Mouse (Mus musculus): ENCODE measurements around the gene Olfr1046.

DNA sequence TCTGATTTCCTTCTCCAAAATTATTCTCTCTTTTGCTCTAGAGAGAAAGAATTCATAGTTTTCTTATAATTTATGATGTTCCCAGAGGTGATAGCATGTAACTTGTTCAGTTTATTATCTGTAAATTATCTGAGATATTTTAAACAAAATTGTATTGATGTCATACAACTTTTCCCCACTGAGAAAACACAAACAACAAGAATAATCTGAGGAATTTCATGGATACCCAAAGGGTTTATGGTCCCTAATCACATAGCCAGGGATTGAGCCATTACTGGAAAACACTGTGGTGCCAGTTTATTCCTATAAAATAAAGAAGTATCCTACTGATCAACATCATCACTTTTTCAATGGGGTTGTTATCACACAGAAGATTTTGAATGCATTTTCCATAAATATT is 21.1 kb upstream of the Olfr1046 start, which contains the start of gene Olfr1048:
- TF ChIP-seq POLR2A (IDR thresholded peaks at IDR 0.05; ENCODE audit: borderline replicate concordance, low read depth, low read length) (no peak), CTCF (IDR thresholded peaks at IDR 0.05; ENCODE audit: low read depth, low read length) (no peak)
